Mouse (Mus musculus): ENCODE data around the gene Cd47. TPM values are rescaled to one million over a fixed set of nuclear protein-coding genes. Genes with fewer than 3 reads are reported as not detected.

Cd47 gene
- total RNA-seq (2021) = 175 and 220 TPM in 2 replicates
- long read RNA-seq, full-length matches to known transcripts = 59 of 217 reads
- long read RNA-seq, partial matches to known transcripts = 6 of 217 reads
- long read RNA-seq, other reads (novel, unspliced or antisense) = 152 of 217 reads

DNA sequence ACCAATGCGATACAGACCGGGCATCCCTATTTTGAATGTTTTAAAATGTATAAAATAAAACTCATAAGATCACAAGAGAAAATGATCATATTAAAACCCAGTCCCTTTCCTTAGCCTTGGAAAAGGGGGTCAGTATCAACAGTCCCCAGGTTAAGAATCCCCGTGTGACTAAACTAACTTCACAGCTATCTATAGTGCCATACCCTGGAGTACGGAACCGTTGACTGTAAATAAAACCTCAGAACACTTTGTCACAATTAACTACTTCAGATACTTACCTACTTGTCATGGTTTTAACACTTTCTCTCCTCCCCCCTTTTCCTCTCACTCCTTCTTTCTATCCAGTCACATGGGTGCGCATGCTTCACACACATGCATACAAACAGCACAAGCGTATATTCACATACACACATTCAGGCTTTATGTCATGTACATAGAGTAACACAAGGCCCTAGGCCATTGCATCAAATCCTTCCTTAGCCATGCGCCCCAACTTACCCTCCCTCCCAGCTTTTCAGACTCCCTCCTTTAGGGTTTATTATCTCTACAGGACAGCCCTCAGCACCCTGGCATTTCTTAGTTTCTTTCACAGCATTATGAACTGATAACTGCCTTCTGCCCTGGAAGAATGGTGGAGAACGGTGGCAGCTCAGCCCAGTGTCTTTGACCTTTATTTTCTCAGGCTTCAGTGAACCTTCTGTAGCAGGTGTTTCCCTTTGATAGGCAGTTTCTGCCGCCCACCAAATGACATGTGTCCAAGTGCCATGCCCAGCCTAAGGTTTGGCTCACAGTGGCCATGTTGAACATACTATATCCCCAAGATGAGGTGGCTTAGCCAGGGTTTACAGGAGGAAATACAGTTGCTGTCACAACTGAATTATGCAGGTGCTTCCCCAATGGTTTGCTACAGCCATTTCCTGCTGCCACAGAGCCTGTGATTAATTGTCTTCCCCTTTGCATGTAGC, at the start of gene Cd47:
Gene Cd47 (plus strand): TSS at position 937 of the 965 bp plus-strand sequence.
- peak; percentile 9 for DNase-seq

DNA sequence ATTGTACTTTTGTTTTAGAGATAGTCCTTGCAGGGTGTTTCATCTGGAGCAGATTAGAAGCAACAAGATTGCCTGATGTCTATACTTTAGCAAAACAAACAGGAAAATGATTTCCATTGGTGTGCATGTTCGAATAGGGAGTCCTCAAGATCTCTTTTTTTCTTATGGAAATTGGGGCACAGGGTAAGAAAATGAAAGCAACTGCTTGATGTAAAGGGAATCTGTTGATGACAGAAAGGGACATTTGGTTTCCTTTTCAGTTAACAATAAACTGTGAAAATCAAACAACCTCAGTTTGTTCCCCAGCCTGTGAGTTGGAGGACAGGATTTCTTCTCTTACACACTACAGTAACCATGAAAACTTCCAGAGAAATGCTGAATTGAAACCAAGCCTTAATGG, 47.4 kb upstream of the Cd47 start:
- DNase-seq = no peak

DNA sequence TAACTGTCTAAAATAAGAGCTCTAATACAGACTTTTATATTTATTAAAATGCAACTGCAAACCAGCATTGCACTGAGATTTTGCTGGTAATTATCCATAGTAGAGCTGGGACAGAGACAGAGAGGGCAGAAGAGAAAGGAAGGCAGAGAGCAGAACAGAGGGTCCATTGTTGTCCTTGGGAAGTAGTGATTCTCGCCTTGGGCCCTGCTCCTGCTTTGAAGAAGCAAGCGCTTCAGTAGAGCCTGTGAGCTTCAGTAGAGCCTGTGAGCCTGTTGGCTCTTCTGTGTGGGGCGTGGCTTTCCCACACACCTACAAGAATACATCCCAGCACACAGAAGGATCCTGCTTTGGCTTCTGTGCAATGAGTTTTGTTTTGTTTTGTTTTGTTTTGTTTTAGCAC, 47.0 kb upstream of the Cd47 start:
- DNase-seq = no peak

DNA sequence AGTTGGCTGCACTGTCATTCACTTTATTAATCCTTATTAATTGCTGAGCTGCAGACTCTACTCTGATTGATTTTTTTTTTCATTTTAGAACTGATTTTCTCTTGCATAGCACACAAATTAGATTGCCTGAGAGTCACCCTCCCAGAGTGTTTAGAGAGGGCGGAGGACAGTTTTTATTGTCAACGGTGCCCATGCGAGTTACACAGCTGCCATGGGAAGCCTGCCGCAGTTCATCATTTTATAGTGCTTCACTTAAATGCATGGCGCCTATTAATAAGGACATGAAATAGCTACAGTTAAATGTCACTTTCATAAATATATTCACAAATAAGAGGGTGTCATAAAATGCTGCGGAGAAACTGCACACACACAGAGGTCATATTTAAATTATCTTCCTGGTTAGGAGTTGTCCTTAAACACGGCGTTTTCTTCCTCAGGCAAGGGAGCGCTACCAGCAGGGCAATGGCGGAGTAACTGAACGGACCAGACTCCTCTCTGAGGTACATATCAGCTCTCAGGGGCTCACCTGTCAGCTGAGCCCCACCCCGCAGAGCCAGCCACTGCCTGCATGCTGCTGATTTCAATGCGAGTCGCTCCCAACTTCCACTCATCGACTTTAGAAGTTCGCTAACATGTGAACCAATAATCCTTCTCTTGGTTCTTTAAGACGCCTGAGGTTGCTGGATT, 39.7 kb upstream of the Cd47 start:
- DNase-seq = no peak

DNA sequence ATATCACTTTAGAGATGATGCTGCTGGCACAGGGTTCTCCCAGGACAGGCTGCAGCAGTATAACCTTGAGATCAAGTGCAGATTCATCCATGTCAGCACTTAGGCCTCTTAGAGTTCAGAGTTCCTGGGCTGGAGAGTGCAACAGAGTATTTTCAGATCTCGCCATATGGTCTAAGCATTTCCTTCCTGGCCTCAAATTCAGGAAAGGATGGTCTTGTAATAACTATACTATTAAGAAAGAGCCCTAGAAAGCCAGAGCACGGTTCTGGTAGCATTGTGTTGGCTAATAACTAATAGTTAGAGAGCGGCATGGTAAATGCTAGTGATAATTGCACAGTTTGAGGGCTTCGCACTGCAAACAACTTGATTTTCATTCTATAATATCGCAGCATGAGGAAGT, 38.4 kb upstream of the Cd47 start:
- DNase-seq = no peak

DNA sequence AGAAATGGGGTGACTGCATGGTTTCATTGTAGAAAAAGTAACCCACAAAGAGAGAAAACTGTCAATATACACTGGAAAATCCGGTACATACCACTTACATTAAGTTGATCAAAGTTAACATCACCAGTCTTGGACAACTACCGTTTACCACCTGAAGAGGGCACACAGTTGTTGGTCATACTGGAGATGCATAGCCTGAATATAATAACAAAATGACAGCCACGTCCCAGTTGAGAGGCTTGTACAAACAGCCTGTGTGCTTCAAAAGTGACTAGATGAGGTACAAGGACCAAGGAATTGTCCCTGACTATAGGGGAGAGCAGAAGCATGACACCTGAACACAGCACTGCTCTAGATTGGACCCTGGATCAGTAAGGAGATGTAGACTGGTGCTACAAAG, 34.0 kb upstream of the Cd47 start:
- DNase-seq = peak; percentile 10

DNA sequence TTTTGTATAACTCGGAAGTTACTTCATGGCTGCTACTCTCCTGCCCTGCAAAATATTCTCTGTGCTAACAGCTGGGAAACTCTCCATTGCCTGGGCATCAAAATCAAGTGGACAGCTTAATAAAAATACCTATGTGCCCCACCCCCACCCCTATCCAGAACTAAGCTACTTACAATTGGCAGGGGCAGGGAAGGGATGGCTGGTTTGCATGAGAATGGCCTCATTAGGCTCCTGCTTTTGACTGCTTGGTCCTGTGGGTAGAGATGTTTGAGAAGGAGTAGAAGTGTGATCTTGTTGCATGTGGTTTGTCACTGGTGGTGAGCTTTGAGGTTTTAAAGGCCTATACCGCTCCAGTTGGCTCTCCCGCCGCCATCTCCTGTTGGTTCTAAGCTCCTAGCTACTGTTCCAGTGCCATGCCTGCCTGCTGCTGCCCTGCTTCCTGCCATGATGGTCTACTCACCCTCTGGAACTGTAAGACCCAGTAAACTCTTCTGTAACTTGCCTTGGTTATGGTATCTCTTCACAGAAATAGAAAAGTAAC, 31.8 kb upstream of the Cd47 start:
- no peak for DNase-seq

DNA sequence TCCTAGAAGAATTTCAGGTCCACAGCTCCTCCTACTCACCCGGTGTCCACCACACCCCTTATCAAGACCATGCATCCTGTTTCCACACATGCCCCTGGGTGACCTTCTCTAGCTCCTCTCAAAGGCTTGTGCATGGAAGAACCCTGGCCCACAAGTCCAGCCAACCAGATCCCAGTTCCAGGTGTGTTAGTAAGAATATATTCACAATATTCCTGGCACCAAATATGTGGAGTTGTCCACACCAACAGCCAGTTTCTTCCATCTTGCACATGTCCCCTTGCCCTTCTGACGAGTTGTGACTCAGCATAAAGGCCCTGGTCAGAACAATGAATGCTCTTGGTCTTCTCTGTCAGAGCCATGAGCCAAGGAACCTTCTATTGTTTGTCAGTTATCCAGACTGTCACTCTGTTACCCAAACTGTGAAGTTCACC, 30.5 kb upstream of the Cd47 start:
- no peak for DNase-seq

DNA sequence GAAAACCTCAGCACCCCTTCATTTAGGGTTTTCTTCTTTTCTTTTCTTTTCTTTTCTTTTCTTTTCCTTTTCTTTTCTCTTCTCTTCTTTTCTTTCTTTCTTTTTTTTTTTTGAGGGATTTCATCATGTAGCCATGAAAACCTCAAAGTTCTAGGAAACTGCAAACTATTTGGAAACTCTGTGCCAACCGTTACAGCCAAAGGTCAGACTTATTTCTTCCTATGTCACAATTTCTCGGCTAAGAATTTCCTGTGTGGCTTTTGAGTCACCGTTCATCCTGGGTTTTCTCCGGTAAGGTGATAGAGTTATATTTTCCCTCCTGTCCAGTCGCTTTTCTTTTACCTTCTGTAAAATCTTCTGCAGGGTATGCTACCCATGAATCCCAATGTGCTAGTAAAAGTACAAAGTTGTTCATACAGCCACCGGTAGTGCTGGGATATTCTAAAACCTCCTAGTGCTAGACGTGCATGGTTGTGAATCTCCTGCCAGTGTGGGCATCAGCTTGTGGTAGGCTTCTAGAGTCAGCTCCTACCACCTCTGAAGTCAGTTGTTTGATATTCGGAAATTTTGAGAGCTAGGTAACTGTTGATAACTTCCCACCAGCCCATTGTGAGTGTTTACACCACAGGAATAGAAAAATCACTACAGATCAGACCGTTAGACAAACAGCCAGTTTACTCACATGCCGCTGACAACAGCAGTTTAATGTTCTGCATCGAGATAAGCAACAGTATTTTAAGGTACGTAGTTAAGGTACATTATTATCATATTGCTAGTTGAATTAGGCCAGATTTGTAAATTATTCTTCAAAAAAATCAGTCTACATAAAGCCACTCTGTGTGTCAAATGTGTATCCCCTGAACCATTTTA, 29.8 kb upstream of the Cd47 start:
- no peak for DNase-seq

DNA sequence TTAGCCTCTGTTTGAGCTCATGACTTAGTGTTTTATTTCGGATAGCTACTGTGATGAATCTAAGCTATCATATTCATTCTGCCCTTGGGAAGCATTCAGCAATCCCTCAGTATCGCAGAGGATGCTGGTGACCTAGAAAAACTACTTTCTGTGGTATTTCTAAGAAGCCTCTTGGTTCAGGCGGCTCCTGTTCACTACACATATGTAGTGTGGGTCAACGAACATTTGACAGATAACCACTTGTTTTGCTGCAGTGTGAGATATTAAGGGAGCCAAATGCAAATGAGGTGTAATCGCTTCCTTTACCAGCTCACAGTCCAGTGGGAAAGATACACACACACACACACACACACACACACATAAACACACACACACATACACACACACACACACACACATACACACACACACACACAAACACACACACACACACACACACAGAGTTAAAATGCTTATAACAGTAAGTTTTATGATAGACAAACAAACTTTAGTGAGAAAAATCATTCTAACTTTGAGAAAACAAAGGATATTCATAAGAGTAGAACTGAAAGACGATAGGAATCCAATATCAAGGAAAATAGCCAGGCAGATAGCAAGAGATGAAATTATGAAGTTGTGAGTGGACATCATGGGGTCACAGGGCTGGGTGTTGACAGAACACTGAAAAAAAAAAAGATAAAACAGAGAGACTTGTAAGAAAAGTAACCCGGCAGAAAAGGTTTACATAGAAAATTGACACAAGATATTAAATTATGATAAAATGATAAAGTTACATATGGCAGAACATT, 28.5 kb upstream of the Cd47 start:
- no peak for DNase-seq

DNA sequence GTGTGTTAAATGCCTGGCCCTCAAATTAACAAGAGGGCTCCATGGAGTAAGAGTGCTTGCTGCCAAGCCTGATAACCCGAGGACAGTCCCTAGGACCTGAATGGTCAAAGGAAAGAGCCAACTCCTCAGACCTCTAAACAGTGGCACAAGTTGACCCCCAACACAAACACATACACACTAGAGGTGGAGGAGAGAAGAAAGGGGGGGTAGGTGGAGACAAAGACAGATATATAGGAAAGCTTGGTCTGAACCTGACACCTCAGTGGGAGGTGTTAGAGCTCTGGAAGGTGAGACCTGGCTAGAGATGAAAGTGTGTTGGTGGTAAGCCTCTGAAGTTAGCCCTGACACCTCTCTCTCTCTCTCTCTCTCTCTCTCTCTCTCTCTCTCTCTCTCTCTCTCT, 27.8 kb upstream of the Cd47 start:
- DNase-seq = no peak

DNA sequence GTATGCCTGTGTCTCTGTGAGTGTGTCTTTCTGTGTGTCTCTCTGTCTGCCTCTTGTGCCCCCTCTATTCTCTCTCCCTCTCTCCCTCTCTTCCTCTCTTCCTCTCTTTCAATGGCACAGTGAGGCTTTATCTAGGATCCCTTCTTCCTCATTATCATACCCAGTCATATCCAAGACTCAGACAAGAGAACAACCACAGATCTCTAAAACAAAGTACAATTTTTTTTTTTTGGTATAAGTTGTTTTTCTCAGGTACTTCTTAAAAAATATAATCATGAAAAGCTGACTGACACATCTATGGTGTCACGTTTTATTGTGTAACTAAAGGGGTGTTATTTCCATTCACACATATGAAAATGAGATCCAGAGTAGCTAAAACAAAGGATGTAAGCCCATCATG, 27.3 kb upstream of the Cd47 start:
- no peak for DNase-seq

DNA sequence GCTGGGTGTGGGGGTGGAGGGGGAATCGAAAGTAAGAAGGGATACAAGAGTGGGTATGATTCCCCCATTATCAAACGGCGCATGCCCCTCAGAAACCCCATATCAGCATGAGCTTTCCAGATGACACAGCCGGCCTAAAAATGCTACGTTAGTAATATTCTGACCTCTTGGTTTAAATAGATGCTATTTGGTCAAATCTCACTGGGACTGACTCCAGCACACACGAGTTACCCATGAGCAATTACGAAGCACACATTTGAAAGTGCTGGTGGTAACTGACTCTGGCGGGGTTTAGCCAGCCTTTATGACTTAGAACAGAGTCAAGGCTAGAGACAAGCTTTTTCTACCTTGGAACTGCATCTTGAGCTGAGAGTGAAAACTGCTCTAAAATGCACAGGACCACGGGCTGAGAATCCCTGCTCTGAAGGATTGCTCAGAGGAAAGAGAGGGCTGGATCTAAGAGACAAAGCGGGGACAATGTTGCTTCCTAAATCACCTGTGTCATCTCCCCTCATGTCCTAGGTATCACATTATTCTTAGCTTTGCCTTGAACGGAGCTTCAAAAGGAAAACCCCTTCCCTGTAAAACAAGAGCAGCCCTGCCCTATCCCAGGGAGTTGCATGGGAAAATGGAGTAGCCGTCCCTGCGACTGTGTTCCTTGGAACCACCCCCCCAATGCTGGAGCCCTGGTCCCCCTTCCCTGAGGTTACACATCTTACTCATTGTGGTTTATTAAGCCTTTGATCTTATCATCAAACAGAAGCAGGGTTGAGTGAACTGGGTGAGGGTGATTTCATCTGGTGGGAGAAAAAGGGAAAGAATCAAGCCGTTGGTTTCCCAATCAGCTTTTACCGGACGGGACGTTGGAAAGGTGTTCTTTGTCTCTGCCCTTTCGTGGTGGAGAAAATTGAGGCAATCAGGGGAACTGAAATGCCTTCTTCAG, 26.0 kb upstream of the Cd47 start:
- DNase-seq = no peak

DNA sequence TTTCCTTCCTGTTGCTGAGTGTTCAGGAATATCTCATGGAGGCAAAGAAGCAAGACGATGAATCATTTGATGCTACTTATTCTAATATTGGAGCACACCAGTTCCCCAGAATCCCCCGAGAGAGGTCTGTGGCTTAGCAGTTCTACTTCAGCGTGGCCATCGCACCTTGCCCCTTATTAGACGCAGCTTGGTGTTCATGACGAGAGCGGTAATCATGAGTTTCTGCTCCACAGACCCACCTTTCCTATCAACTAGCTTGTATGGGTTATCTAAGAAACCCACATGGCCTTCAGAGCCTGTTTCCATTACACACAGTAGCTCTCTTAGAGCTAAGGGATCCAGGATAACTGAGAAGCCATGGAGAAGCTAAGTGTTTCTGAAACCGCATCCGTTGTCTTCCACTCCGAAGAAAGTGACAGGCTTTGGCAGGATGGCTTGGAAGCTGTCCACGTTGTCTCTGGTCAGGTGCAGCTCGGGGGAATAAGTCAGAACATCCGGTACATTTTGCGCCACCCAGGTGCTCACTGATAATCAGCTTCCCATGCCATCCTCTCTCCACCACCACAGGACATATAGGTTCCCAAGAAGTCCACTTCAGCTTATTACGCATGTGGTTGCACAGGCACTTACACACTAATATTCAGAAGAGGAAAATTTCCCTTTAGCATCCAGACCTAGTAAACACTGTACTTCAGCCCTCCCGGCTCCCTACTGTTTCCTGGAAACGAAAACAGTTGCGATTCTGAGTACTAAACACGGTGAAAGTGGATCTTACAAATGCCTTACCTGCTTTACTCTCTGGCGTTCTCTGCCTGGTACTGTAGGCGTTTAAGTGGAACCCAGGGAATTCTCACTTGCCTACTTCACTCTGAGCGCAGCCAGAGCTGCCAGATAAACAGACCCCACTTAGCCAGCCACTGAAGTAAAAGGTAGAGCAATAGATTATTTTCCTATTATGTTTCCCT, 25.0 kb upstream of the Cd47 start:
- DNase-seq = no peak

DNA sequence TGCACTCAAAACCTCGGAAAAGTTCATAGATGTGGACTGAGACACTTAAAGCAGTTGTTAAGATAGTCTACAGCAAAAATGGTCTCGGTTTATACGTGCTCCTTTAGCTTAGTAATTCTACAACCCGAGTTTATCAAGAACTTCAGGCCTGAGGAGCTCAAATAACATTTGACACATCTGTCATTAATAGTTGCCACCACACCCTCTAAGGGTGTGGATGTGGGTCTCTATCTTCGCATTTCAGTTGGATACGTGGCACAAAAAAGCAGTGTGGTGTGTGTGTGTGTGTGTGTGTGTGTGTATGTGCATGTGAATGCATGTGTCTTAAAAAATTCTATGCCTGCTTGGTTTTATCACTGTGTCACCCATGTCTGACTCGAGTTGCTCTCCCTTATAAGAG, 23.4 kb upstream of the Cd47 start:
- no peak for DNase-seq

DNA sequence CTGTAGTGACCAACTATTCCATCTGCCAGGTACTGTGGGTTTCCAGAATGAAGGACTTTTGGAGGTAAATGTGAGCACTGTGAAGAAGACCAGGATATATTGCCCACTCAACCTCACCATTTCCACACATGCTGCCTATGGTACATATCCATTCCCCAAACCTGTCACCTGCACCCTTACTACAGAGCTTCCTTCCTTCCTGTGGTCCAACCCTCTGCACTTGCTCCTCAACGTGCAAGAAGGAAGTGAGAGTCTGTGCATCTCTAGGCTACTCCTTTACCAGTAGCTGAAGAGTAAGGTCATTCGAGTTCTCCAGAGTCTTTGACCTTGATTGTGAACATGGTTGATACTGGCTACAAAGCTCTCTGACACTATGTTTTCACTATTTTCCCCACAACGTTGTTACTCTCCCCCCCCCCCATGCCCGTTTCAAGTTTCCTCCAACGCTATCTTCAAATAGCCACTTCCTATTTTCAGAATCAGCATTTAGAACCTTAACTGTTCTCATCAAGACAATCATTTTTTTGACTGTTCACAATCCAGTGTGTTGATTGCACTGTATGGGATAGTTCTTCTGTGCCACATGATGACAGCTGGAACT, 18.7 kb upstream of the Cd47 start:
- DNase-seq = no peak

DNA sequence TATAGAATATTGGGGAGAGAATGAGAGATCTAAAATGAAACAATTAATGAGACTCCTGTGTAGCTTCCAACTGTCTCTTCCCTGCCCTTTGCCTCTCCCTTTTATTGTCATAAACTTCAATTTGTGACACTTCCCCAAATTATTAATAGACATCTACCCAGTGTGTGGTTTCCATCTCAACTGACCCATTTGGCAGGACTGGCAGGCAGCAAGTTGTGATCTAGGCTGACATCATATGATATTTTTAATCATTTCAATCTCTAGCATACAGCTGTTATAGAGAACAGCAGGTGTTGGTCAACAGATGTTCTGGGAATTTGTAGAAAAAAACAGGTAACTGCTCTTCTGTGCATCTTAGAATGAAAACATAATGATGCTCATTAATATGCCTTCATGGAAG, 17.0 kb upstream of the Cd47 start:
- no peak for DNase-seq

DNA sequence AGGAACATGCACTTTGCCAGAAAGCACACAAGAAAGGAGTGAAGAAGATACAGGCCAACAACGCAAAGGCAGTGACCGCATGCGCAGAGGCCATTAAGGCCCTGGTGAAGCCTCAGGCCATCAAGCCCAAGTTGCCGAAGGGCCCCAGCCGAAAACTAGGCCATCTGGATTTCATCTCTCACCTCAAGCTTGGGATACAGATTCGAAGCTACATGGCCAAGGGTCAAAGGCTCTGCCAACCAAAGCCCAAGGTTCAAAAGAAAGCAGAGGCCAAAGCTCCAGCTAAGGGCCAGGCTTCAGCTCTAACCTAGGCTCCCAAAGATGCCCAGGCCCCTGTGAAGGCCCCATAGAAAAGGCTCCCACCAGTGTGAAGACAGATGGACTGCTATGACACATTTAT, 14.2 kb upstream of the Cd47 start:
- DNase-seq = no peak
